Mouse (Mus musculus) stomach, embryonic 15.5 days (tissue): ENCODE data around the gene Cand2. TPM values are rescaled to one million over a fixed set of nuclear protein-coding genes. Genes with fewer than 3 reads are reported as not detected.
A peak's percentile ranks its signal among the peaks of the same experiment; 100 is the strongest.

Experiments
- ATAC-seq: fragments of 200-750 bp; cut with Nextera tagmentation; 2 replicates; pipeline ENCODE4 v1.8.0; 2017; ENCODE audit warnings: low read depth, moderate number of reproducible peaks, moderate TSS enrichment; ENCODE audit not compliant: insufficient read depth, low FRiP score
- H3K27ac ChIP-seq: fragments of 300-500 bp; sonication (generic); 2 replicates; pipeline ENCODE4 v1.5.1; 2015; ENCODE audit warnings: mild to moderate bottlenecking, inconsistent platforms
- H3K27me3 ChIP-seq: fragments of 300-500 bp; sonication (generic); replicated peaks from 2 replicates; pipeline ENCODE4 v1.6.1; 2015; ENCODE audit warnings: inconsistent platforms
- H3K36me3 ChIP-seq: fragments of 300-500 bp; sonication (generic); 2 replicates; pipeline ENCODE4 v1.6.1; 2015; ENCODE audit warnings: inconsistent platforms
- H3K4me1 ChIP-seq: fragments of 300-500 bp; sonication (generic); 2 replicates; pipeline ENCODE4 v1.6.1; 2015; ENCODE audit warnings: inconsistent platforms
- H3K4me2 ChIP-seq: fragments of 300-500 bp; sonication (generic); 2 replicates; pipeline ENCODE4 v1.6.1; 2015; ENCODE audit warnings: mild to moderate bottlenecking, inconsistent platforms
- H3K4me3 ChIP-seq: fragments of 300-500 bp; sonication (generic); replicated peaks from 2 replicates; pipeline ENCODE4 v1.5.1; 2015; ENCODE audit warnings: inconsistent platforms
- H3K9ac ChIP-seq: fragments of 300-500 bp; sonication (generic); 2 replicates; pipeline ENCODE4 v1.6.1; 2015; ENCODE audit warnings: inconsistent platforms
- H3K9me3 ChIP-seq: fragments of 300-500 bp; sonication (generic); 2 replicates; pipeline ENCODE4 v1.6.1; 2016; ENCODE audit warnings: inconsistent platforms
- whole genome bisulfite sequencing: fragments of 180-500 bp; shearing (Covaris S2); methylation state at CpG from one replicate; pipeline ENCODE4 v1.1.7; 2015; 5-methylcytosine and 5-hydroxymethylcytosine counted together
- polyA plus RNA-seq: library from polyadenylated mRNA; unstranded; fragments of >200 nt; fragmentation: Nextera tagmentation; extraction: Ambion mirVana; gene quantifications from 2 replicates; pipeline ENCODE4 v1.2.1, GENCODE M21; 2015

Cand2 gene
- polyA plus RNA-seq, 1 experiment from 2014 or later: 19.9 TPM

GRCm38 (mm10) chr6:115776363-115776762 is 2.0 kb downstream of the Cand2 start:
- no peak overlapping the region for H3K27ac ChIP-seq
- 0 out of 2 replicates have a peak overlapping the region, but pooled peaks have one; percentile 4 for H3K9ac ChIP-seq
- peaks cover 10% of the 10 kb centered on the region; the same call in 1 of the 2 replicates for H3K36me3 ChIP-seq
- WGBS: 25% methylated on average over 9 of the region's 9 CpGs
- H3K4me1 ChIP-seq: peaks cover 14% of the 10 kb centered on the region
- peak overlapping the region; percentile 88 for H3K4me2 ChIP-seq
- H3K4me3 ChIP-seq: peak overlapping the region; percentile 82
- ATAC-seq: no peak
- H3K27me3 ChIP-seq: no peaks in the 10 kb centered on the region
- H3K9me3 ChIP-seq: no peaks in the 10 kb centered on the region

GRCm38 (mm10) chr6:115782781-115783180 is 8.4 kb downstream of the Cand2 start:
- H3K4me1 ChIP-seq: no peaks in the 10 kb centered on the region
- H3K4me3 ChIP-seq: no peak overlapping the region
- H3K4me2 ChIP-seq: no peak overlapping the region
- ATAC-seq: no peak
- no peak overlapping the region for H3K27ac ChIP-seq
- 87% methylated on average over 3 of the region's 3 CpGs for WGBS
- no peaks in the 10 kb centered on the region for H3K9me3 ChIP-seq
- H3K27me3 ChIP-seq: no peaks in the 10 kb centered on the region
- H3K9ac ChIP-seq: no peak overlapping the region
- peaks cover 59% of the 10 kb centered on the region for H3K36me3 ChIP-seq

GRCm38 (mm10) chr6:115791016-115791415 is 16.7 kb downstream of the Cand2 start:
- no peak overlapping the region for H3K4me3 ChIP-seq
- H3K4me2 ChIP-seq: no peak overlapping the region
- no peaks in the 10 kb centered on the region for H3K27me3 ChIP-seq
- H3K36me3 ChIP-seq: peaks cover 73% of the 10 kb centered on the region
- no peaks in the 10 kb centered on the region for H3K9me3 ChIP-seq
- 0 out of 2 replicates have a peak, but pooled peaks cover 4% of the 10 kb centered on the region for H3K4me1 ChIP-seq
- no peak for ATAC-seq
- no peak overlapping the region for H3K27ac ChIP-seq
- H3K9ac ChIP-seq: no peak overlapping the region
- WGBS: 85% methylated on average over 10 of the region's 10 CpGs

- 0 out of 2 replicates have a peak, but pooled peaks cover 4% of the 10 kb centered on the region for H3K4me1 ChIP-seq
- H3K27ac ChIP-seq: no peak overlapping the region
- peaks cover 73% of the 10 kb centered on the region for H3K36me3 ChIP-seq
- H3K4me2 ChIP-seq: no peak overlapping the region
- H3K27me3 ChIP-seq: no peaks in the 10 kb centered on the region
- peak; percentile 33; the same call in 1 of the 2 replicates for ATAC-seq
- no peak overlapping the region for H3K9ac ChIP-seq
- whole genome bisulfite sequencing: 81% methylated on average over 34 of the region's 34 CpGs
- no peaks in the 10 kb centered on the region for H3K9me3 ChIP-seq
- no peak overlapping the region for H3K4me3 ChIP-seq
Measured at GRCm38 (mm10) chr6:115791842-115792686, 17.7 kb downstream of the Cand2 start.

- peaks cover 70% of the 10 kb centered on the region for H3K36me3 ChIP-seq
- WGBS: 92% methylated on average over 21 of the region's 21 CpGs
- H3K4me2 ChIP-seq: no peak overlapping the region
Measured at GRCm38 (mm10) chr6:115792691-115793215, 18.4 kb downstream of the Cand2 start.

GRCm38 (mm10) chr6:115801811-115802210 is 27.5 kb downstream of the Cand2 start:
- no peak overlapping the region for H3K9ac ChIP-seq
- no peaks in the 10 kb centered on the region for H3K27me3 ChIP-seq
- peaks cover 52% of the 10 kb centered on the region for H3K36me3 ChIP-seq
- no peak overlapping the region for H3K27ac ChIP-seq
- no peak overlapping the region for H3K4me2 ChIP-seq
- WGBS: 92% methylated on average over 3 of the region's 3 CpGs
- no peak overlapping the region for H3K4me3 ChIP-seq
- peaks cover 12% of the 10 kb centered on the region for H3K4me1 ChIP-seq
- peak; percentile 49 for ATAC-seq
- H3K9me3 ChIP-seq: no peaks in the 10 kb centered on the region

More at GRCm38 (mm10) chr6:115792691-115793215, 18.4 kb downstream of the Cand2 start:
- H3K4me1 ChIP-seq: 0 out of 2 replicates have a peak, but pooled peaks cover 4% of the 10 kb centered on the region
- H3K9me3 ChIP-seq: no peaks in the 10 kb centered on the region
- no peaks in the 10 kb centered on the region for H3K27me3 ChIP-seq
- no peak for ATAC-seq
- no peak overlapping the region for H3K27ac ChIP-seq
- no peak overlapping the region for H3K4me3 ChIP-seq
- H3K9ac ChIP-seq: no peak overlapping the region

GRCm38 (mm10) chr6:115803541-115804382 is 29.4 kb downstream of the Cand2 start:
- Histone ChIP-seq H3K36me3 (peaks cover 49% of the 10 kb centered on the region), H3K27me3 (no peaks in the 10 kb centered on the region), H3K27ac (no peak overlapping the region), H3K4me2 (no peak overlapping the region), H3K9me3 (no peaks in the 10 kb centered on the region), H3K4me1 (peaks cover 18% of the 10 kb centered on the region), H3K4me3 (no peak overlapping the region), H3K9ac (no peak overlapping the region)
- ATAC-seq: peak; percentile 48; the same call in 1 of the 2 replicates
- WGBS: 41% methylated on average over 16 of the region's 16 CpGs

- WGBS: 65% methylated on average over 10 of the region's 10 CpGs
- Histone ChIP-seq H3K9ac (no peak overlapping the region), H3K36me3 (peaks cover 45% of the 10 kb centered on the region), H3K9me3 (no peaks in the 10 kb centered on the region), H3K4me2 (no peak overlapping the region), H3K4me1 (peaks cover 18% of the 10 kb centered on the region), H3K4me3 (no peak overlapping the region), H3K27ac (no peak overlapping the region), H3K27me3 (no peaks in the 10 kb centered on the region)
- ATAC-seq: no peak
Measured at GRCm38 (mm10) chr6:115804432-115805192, 30.3 kb downstream of the Cand2 start.

- peak overlapping the region; percentile 92 for H3K9ac ChIP-seq
- ATAC-seq: no peak
- peaks cover 30% of the 10 kb centered on the region for H3K36me3 ChIP-seq
- H3K27me3 ChIP-seq: no peaks in the 10 kb centered on the region
- 2% methylated on average over 15 of the region's 15 CpGs for WGBS
- peak overlapping the region; percentile 98 for H3K4me3 ChIP-seq
- H3K9me3 ChIP-seq: no peaks in the 10 kb centered on the region
- H3K27ac ChIP-seq: peak overlapping the region; percentile 96
- peak overlapping the region; percentile 85 for H3K4me2 ChIP-seq
- H3K4me1 ChIP-seq: peaks cover 18% of the 10 kb centered on the region
Measured at GRCm38 (mm10) chr6:115807464-115808195, 33.3 kb downstream of the Cand2 start.

GRCm38 (mm10) chr6:115808196-115808487 is 33.8 kb downstream of the Cand2 start:
- Histone ChIP-seq H3K27ac (peak overlapping the region; percentile 96), H3K9ac (peak overlapping the region; percentile 92), H3K9me3 (no peaks in the 10 kb centered on the region), H3K4me1 (peaks cover 18% of the 10 kb centered on the region), H3K27me3 (no peaks in the 10 kb centered on the region), H3K4me2 (peak overlapping the region; percentile 85), H3K36me3 (peaks cover 28% of the 10 kb centered on the region), H3K4me3 (peak overlapping the region; percentile 98)
- no peak for ATAC-seq
- under 1% methylated on average over 22 of the region's 22 CpGs for WGBS
